Mouse (Mus musculus) cerebellum, postnatal 36 days (tissue): Measurements from ENCODE around the gene Capn8.
A peak's percentile ranks its signal among the peaks of the same experiment; 100 is the strongest.

Experiments used
- DNase-seq, 2 experiments: peaks; one replicate each; pipeline ENCODE4 v3.0.0; 2021 to 2022; ENCODE audit warnings: mixed read lengths in 2 of 2

The Capn8 gene

GRCm38 (mm10) chr1:182553649-182554375 lies 11.0 kb upstream of the Capn8 start:
- peak; percentile 40 to 53 for DNase-seq

GRCm38 (mm10) chr1:182558271-182558670 lies 6.5 kb upstream of the Capn8 start:
- DNase-seq = no peak

- no peak for DNase-seq
Measured at GRCm38 (mm10) chr1:182559530-182559929, 5.3 kb upstream of the Capn8 start.

GRCm38 (mm10) chr1:182560390-182561098 lies 4.3 kb upstream of the Capn8 start:
- peak; percentile 28 to 34 for DNase-seq

GRCm38 (mm10) chr1:182561945-182562514 lies 2.8 kb upstream of the Capn8 start:
- no peak for DNase-seq

- DNase-seq = no peak
Measured at GRCm38 (mm10) chr1:182562576-182563370, 2.0 kb upstream of the Capn8 start.

- DNase-seq = no peak
Measured at GRCm38 (mm10) chr1:182565351-182565835, 586 bp downstream of the Capn8 start.

GRCm38 (mm10) chr1:182571148-182571547 lies 6.3 kb downstream of the Capn8 start:
- DNase-seq = no peak

- DNase-seq = no peak
Measured at GRCm38 (mm10) chr1:182571973-182572372, 7.2 kb downstream of the Capn8 start.

GRCm38 (mm10) chr1:182573856-182574665 lies 9.3 kb downstream of the Capn8 start:
- DNase-seq = no peak

- no peak for DNase-seq
Measured at GRCm38 (mm10) chr1:182574666-182575049, 9.9 kb downstream of the Capn8 start.

GRCm38 (mm10) chr1:182584169-182584568 lies 19.4 kb downstream of the Capn8 start:
- DNase-seq = no peak

GRCm38 (mm10) chr1:182585162-182585840 lies 20.5 kb downstream of the Capn8 start:
- no peak for DNase-seq

GRCm38 (mm10) chr1:182587706-182588105 lies 22.9 kb downstream of the Capn8 start:
- no peak for DNase-seq

- DNase-seq = no peak
Measured at GRCm38 (mm10) chr1:182591491-182591890, 26.7 kb downstream of the Capn8 start.

- DNase-seq = no peak
Measured at GRCm38 (mm10) chr1:182592436-182592835, 27.6 kb downstream of the Capn8 start.

- DNase-seq = no peak
Measured at GRCm38 (mm10) chr1:182605330-182606150, 40.7 kb downstream of the Capn8 start.

GRCm38 (mm10) chr1:182609701-182610335 lies 45.0 kb downstream of the Capn8 start:
- peak in 1 of 2 experiments; percentile 4 for DNase-seq

- no peak for DNase-seq
Measured at GRCm38 (mm10) chr1:182615465-182615864, 50.7 kb downstream of the Capn8 start.
